Mouse (Mus musculus): ENCODE data around the gene Gprc5d. TPM values are rescaled to one million over a fixed set of nuclear protein-coding genes. Genes with fewer than 3 reads are reported as not detected.

Gene Gprc5d
- polyA plus RNA-seq, 1 experiment from 2014 or later: 0.07 TPM

GRCm38 (mm10) chr6:135090661-135091060 is 27.4 kb downstream of the Gprc5d start:
- Histone ChIP-seq H3K9ac (ENCODE audit: low read length) (no peak overlapping the region), H3K4me1 (replicated peaks; ENCODE audit: control insufficient read depth, insufficient read depth) (no peaks in the 10 kb centered on the region), H3K4me3 (ENCODE audit: low read depth, low read length) (no peak overlapping the region), H3K27me3 (ENCODE audit: control insufficient read depth, insufficient read depth, low read length) (no peaks in the 10 kb centered on the region), H3K4me2 (replicated peaks; ENCODE audit: low read depth) (no peak overlapping the region), H3K9me3 (ENCODE audit: control insufficient read depth, low read length) (no peaks in the 10 kb centered on the region), H3K27ac (replicated peaks) (no peak overlapping the region), H3K36me3 (ENCODE audit: control insufficient read depth, insufficient read depth, low read length) (no peaks in the 10 kb centered on the region)
- 71% methylated on average over 4 of the region's 4 CpGs for WGBS
- ATAC-seq (ENCODE audit: low FRiP score, low TSS enrichment): no peak
- no peak for TF ChIP-seq CTCF (IDR thresholded peaks at IDR 0.05; ENCODE audit: low read depth)
- no peak for TF ChIP-seq EP300 (optimal IDR thresholded peaks at IDR 0.05)
- DNase-seq (ENCODE audit: low spot score): no peak

GRCm38 (mm10) chr6:135089786-135090185 is 28.3 kb downstream of the Gprc5d start:
- H3K36me3 ChIP-seq (ENCODE audit: control insufficient read depth, insufficient read depth, low read length): no peaks in the 10 kb centered on the region
- no peaks in the 10 kb centered on the region for H3K4me1 ChIP-seq (replicated peaks; ENCODE audit: control insufficient read depth, insufficient read depth)
- no peaks in the 10 kb centered on the region for H3K27me3 ChIP-seq (ENCODE audit: control insufficient read depth, insufficient read depth, low read length)
- no peak overlapping the region for H3K4me2 ChIP-seq (replicated peaks; ENCODE audit: low read depth)
- H3K9ac ChIP-seq (ENCODE audit: low read length): no peak overlapping the region
- 38% methylated on average over 7 of the region's 8 CpGs for WGBS
- H3K27ac ChIP-seq (replicated peaks): no peak overlapping the region
- no peak for DNase-seq (ENCODE audit: low spot score)
- no peak for TF ChIP-seq EP300 (optimal IDR thresholded peaks at IDR 0.05)
- TF ChIP-seq CTCF (IDR thresholded peaks at IDR 0.05; ENCODE audit: low read depth): peak; percentile 47
- H3K9me3 ChIP-seq (ENCODE audit: control insufficient read depth, low read length): no peaks in the 10 kb centered on the region
- H3K4me3 ChIP-seq (ENCODE audit: low read depth, low read length): no peak overlapping the region
- no peak for ATAC-seq (ENCODE audit: low FRiP score, low TSS enrichment)

- H3K27me3 ChIP-seq (ENCODE audit: control insufficient read depth, insufficient read depth, low read length): no peaks in the 10 kb centered on the region
- no peaks in the 10 kb centered on the region for H3K9me3 ChIP-seq (ENCODE audit: control insufficient read depth, low read length)
- no peaks in the 10 kb centered on the region for H3K4me1 ChIP-seq (replicated peaks; ENCODE audit: control insufficient read depth, insufficient read depth)
- TF ChIP-seq CTCF (IDR thresholded peaks at IDR 0.05; ENCODE audit: low read depth): peak; percentile 96
- TF ChIP-seq EP300 (optimal IDR thresholded peaks at IDR 0.05): no peak
- no peak overlapping the region for H3K27ac ChIP-seq (replicated peaks)
- H3K9ac ChIP-seq (ENCODE audit: low read length): no peak overlapping the region
- no peaks in the 10 kb centered on the region for H3K36me3 ChIP-seq (ENCODE audit: control insufficient read depth, insufficient read depth, low read length)
- no peak overlapping the region for H3K4me3 ChIP-seq (ENCODE audit: low read depth, low read length)
- peak overlapping the region; percentile 50 for H3K4me2 ChIP-seq (replicated peaks; ENCODE audit: low read depth)
- peak; percentile 79 for DNase-seq (ENCODE audit: low spot score)
- peak; percentile 70 for ATAC-seq (ENCODE audit: low FRiP score, low TSS enrichment)
- WGBS: 22% methylated on average over 19 of the region's 19 CpGs
Measured at GRCm38 (mm10) chr6:135087721-135088451, 30.2 kb downstream of the Gprc5d start.

- ATAC-seq (ENCODE audit: low FRiP score, low TSS enrichment) (no peak), DNase-seq (ENCODE audit: low spot score) (no peak)
- Histone ChIP-seq H3K27me3 (ENCODE audit: control insufficient read depth, insufficient read depth, low read length) (no peaks in the 10 kb centered on the region), H3K27ac (replicated peaks) (no peak overlapping the region), H3K4me2 (replicated peaks; ENCODE audit: low read depth) (no peak overlapping the region), H3K4me1 (replicated peaks; ENCODE audit: control insufficient read depth, insufficient read depth) (no peaks in the 10 kb centered on the region), H3K9ac (ENCODE audit: low read length) (no peak overlapping the region), H3K4me3 (ENCODE audit: low read depth, low read length) (no peak overlapping the region), H3K36me3 (ENCODE audit: control insufficient read depth, insufficient read depth, low read length) (no peaks in the 10 kb centered on the region), H3K9me3 (ENCODE audit: control insufficient read depth, low read length) (no peaks in the 10 kb centered on the region)
- 88% methylated on average over 1 of the region's 1 CpGs for WGBS
- TF ChIP-seq CTCF (IDR thresholded peaks at IDR 0.05; ENCODE audit: low read depth) (no peak), EP300 (optimal IDR thresholded peaks at IDR 0.05) (no peak)
Measured at GRCm38 (mm10) chr6:135085703-135086102, 32.4 kb downstream of the Gprc5d start.

- H3K27me3 ChIP-seq (ENCODE audit: control insufficient read depth, insufficient read depth, low read length): no peaks in the 10 kb centered on the region
- no peaks in the 10 kb centered on the region for H3K36me3 ChIP-seq (ENCODE audit: control insufficient read depth, insufficient read depth, low read length)
- no peak for ATAC-seq (ENCODE audit: low FRiP score, low TSS enrichment)
- H3K4me2 ChIP-seq (replicated peaks; ENCODE audit: low read depth): no peak overlapping the region
- DNase-seq (ENCODE audit: low spot score): no peak
- H3K9me3 ChIP-seq (ENCODE audit: control insufficient read depth, low read length): no peaks in the 10 kb centered on the region
- no peak overlapping the region for H3K9ac ChIP-seq (ENCODE audit: low read length)
- H3K27ac ChIP-seq (replicated peaks): no peak overlapping the region
- WGBS: 77% methylated on average over 10 of the region's 10 CpGs
- no peak overlapping the region for H3K4me3 ChIP-seq (ENCODE audit: low read depth, low read length)
- TF ChIP-seq EP300 (optimal IDR thresholded peaks at IDR 0.05): no peak
- no peak for TF ChIP-seq CTCF (IDR thresholded peaks at IDR 0.05; ENCODE audit: low read depth)
- H3K4me1 ChIP-seq (replicated peaks; ENCODE audit: control insufficient read depth, insufficient read depth): no peaks in the 10 kb centered on the region
Measured at GRCm38 (mm10) chr6:135083991-135084502, 34.0 kb downstream of the Gprc5d start.

- H3K9ac ChIP-seq (ENCODE audit: low read length): no peak overlapping the region
- no peaks in the 10 kb centered on the region for H3K4me1 ChIP-seq (replicated peaks; ENCODE audit: control insufficient read depth, insufficient read depth)
- H3K4me3 ChIP-seq (ENCODE audit: low read depth, low read length): no peak overlapping the region
- no peak for ATAC-seq (ENCODE audit: low FRiP score, low TSS enrichment)
- 50% methylated on average over 12 of the region's 12 CpGs for WGBS
- TF ChIP-seq EP300 (optimal IDR thresholded peaks at IDR 0.05) (no peak), CTCF (IDR thresholded peaks at IDR 0.05; ENCODE audit: low read depth) (peak; percentile 51)
- H3K27ac ChIP-seq (replicated peaks): no peak overlapping the region
- no peaks in the 10 kb centered on the region for H3K9me3 ChIP-seq (ENCODE audit: control insufficient read depth, low read length)
- no peak for DNase-seq (ENCODE audit: low spot score)
- H3K36me3 ChIP-seq (ENCODE audit: control insufficient read depth, insufficient read depth, low read length): no peaks in the 10 kb centered on the region
- no peaks in the 10 kb centered on the region for H3K27me3 ChIP-seq (ENCODE audit: control insufficient read depth, insufficient read depth, low read length)
- H3K4me2 ChIP-seq (replicated peaks; ENCODE audit: low read depth): no peak overlapping the region
Measured at GRCm38 (mm10) chr6:135078420-135078819, 39.7 kb downstream of the Gprc5d start.
